Mouse (Mus musculus) intestine, embryonic 15.5 days (tissue): ENCODE measurements around the gene Tnfrsf14. TPM values are rescaled to one million over a fixed set of nuclear protein-coding genes. Genes with fewer than 3 reads are reported as not detected.
A peak's percentile ranks its signal among the peaks of the same experiment; 100 is the strongest.

Source experiments
- ATAC-seq: fragments of 200-750 bp; cut with Nextera tagmentation; 2 replicates; pipeline ENCODE4 v1.8.0; 2017; ENCODE audit warnings: moderate TSS enrichment, moderate library complexity
- H3K27ac ChIP-seq: fragments of 300-500 bp; sonication (generic); 2 replicates; pipeline ENCODE4 v1.5.1; 2015; ENCODE audit warnings: mild to moderate bottlenecking, inconsistent platforms
- H3K27me3 ChIP-seq: fragments of 300-500 bp; sonication (generic); replicated peaks from 2 replicates; pipeline ENCODE4 v1.6.1; 2015; ENCODE audit warnings: inconsistent platforms
- H3K36me3 ChIP-seq: fragments of 300-500 bp; sonication (generic); 2 replicates; pipeline ENCODE4 v1.6.1; 2015; ENCODE audit warnings: inconsistent platforms
- H3K4me1 ChIP-seq: fragments of 300-500 bp; sonication (generic); replicated peaks from 2 replicates; pipeline ENCODE4 v1.6.1; 2015; ENCODE audit warnings: inconsistent platforms
- H3K4me2 ChIP-seq: fragments of 300-500 bp; sonication (generic); replicated peaks from 2 replicates; pipeline ENCODE4 v1.6.1; 2015; ENCODE audit warnings: mild to moderate bottlenecking, inconsistent platforms
- H3K4me3 ChIP-seq: fragments of 300-500 bp; sonication (generic); replicated peaks from 2 replicates; pipeline ENCODE4 v1.5.1; 2015; ENCODE audit warnings: inconsistent platforms
- H3K9ac ChIP-seq: fragments of 300-500 bp; sonication (generic); 2 replicates; pipeline ENCODE4 v1.6.1; 2015; ENCODE audit warnings: inconsistent platforms
- H3K9me3 ChIP-seq: fragments of 300-500 bp; sonication (generic); 2 replicates; pipeline ENCODE4 v1.6.1; 2016; ENCODE audit warnings: inconsistent platforms
- WGBS: fragments of 180-500 bp; shearing (Covaris S2); methylation state at CpG from one replicate; pipeline ENCODE4 v1.1.7; 2015; 5-methylcytosine and 5-hydroxymethylcytosine counted together
- polyA plus RNA-seq: library from polyadenylated mRNA; unstranded; fragments of >200 nt; fragmentation: Nextera tagmentation; extraction: Ambion mirVana; gene quantifications from 2 replicates; pipeline ENCODE4 v1.2.1, GENCODE M21; 2015

The Tnfrsf14 gene
- polyA plus RNA-seq, 1 experiment from 2014 or later: 3.0 TPM

- Histone ChIP-seq H3K9ac (no peak overlapping the region; the same call in 1 of the 2 replicates), H3K27ac (0 out of 2 replicates have a peak overlapping the region, but pooled peaks have one; percentile 58), H3K4me3 (no peak overlapping the region), H3K4me1 (peaks cover 19% of the 10 kb centered on the region), H3K9me3 (no peaks in the 10 kb centered on the region), H3K4me2 (peak overlapping the region; percentile 43), H3K36me3 (no peaks in the 10 kb centered on the region), H3K27me3 (no peaks in the 10 kb centered on the region)
- peak; percentile 55; the same call in 1 of the 2 replicates for ATAC-seq
- WGBS: 38% methylated on average over 17 of the region's 17 CpGs
Measured at GRCm38 (mm10) chr4:154907833-154908232, 20.5 kb downstream of the Tnfrsf14 start.

GRCm38 (mm10) chr4:154904185-154905071 is 23.9 kb downstream of the Tnfrsf14 start:
- Histone ChIP-seq H3K27ac (no peak overlapping the region), H3K9me3 (no peaks in the 10 kb centered on the region), H3K4me3 (peak overlapping the region; percentile 42), H3K27me3 (no peaks in the 10 kb centered on the region), H3K36me3 (no peaks in the 10 kb centered on the region), H3K9ac (peak overlapping the region; percentile 46), H3K4me1 (peaks cover 5% of the 10 kb centered on the region), H3K4me2 (peak overlapping the region; percentile 76)
- peak; percentile 94 for ATAC-seq
- 1% methylated on average over 16 of the region's 16 CpGs for WGBS

- no peaks in the 10 kb centered on the region for H3K27me3 ChIP-seq
- WGBS: 81% methylated on average over 2 of the region's 2 CpGs
Measured at GRCm38 (mm10) chr4:154902371-154902770, 26.0 kb downstream of the Tnfrsf14 start.

GRCm38 (mm10) chr4:154898506-154899446 is 29.6 kb downstream of the Tnfrsf14 start, which contains the start of gene Fam213b:
Gene Fam213b, minus strand, starts transcription at chr4:154899135.
- Histone ChIP-seq H3K9ac (peak within 1 kb of the TSS; percentile 62), H3K4me1 (peaks cover 18% of the 10 kb centered on the region), H3K4me2 (peak within 1 kb of the TSS; percentile 90), H3K9me3 (no peaks in the 10 kb centered on the region), H3K4me3 (peak within 1 kb of the TSS; percentile 50), H3K27me3 (no peaks in the 10 kb centered on the region), H3K36me3 (no peaks in the 10 kb centered on the region), H3K27ac (peak within 1 kb of the TSS; percentile 23; the same call in 1 of the 2 replicates)
- peak; percentile 99 for ATAC-seq
- 3% methylated on average over 43 of the region's 43 CpGs for WGBS

More at GRCm38 (mm10) chr4:154902371-154902770, 26.0 kb downstream of the Tnfrsf14 start:
- no peak overlapping the region for H3K4me3 ChIP-seq
- no peaks in the 10 kb centered on the region for H3K9me3 ChIP-seq
- H3K4me1 ChIP-seq: peaks cover 15% of the 10 kb centered on the region
- H3K27ac ChIP-seq: no peak overlapping the region
- H3K9ac ChIP-seq: no peak overlapping the region
- no peak for ATAC-seq
- no peaks in the 10 kb centered on the region for H3K36me3 ChIP-seq
- no peak overlapping the region for H3K4me2 ChIP-seq

- Histone ChIP-seq H3K4me2 (peak overlapping the region; percentile 90), H3K4me1 (peaks cover 18% of the 10 kb centered on the region), H3K9me3 (no peaks in the 10 kb centered on the region), H3K36me3 (no peaks in the 10 kb centered on the region), H3K4me3 (peak overlapping the region; percentile 50), H3K27ac (no peak overlapping the region), H3K27me3 (no peaks in the 10 kb centered on the region), H3K9ac (peak overlapping the region; percentile 62)
- 58% methylated on average over 6 of the region's 6 CpGs for WGBS
- no peak for ATAC-seq
Measured at GRCm38 (mm10) chr4:154897676-154898465, 30.5 kb downstream of the Tnfrsf14 start.

- Histone ChIP-seq H3K27ac (no peak overlapping the region), H3K9me3 (no peaks in the 10 kb centered on the region), H3K4me1 (peaks cover 18% of the 10 kb centered on the region), H3K9ac (no peak overlapping the region), H3K4me2 (no peak overlapping the region), H3K4me3 (no peak overlapping the region), H3K27me3 (no peaks in the 10 kb centered on the region), H3K36me3 (no peaks in the 10 kb centered on the region)
- 78% methylated on average over 5 of the region's 5 CpGs for WGBS
- no peak for ATAC-seq
Measured at GRCm38 (mm10) chr4:154895549-154895948, 32.8 kb downstream of the Tnfrsf14 start.

- ATAC-seq: no peak
- Histone ChIP-seq H3K4me3 (no peak overlapping the region), H3K27me3 (no peaks in the 10 kb centered on the region), H3K27ac (no peak overlapping the region), H3K4me2 (no peak overlapping the region), H3K9me3 (no peaks in the 10 kb centered on the region), H3K9ac (no peak overlapping the region), H3K36me3 (no peaks in the 10 kb centered on the region), H3K4me1 (no peaks in the 10 kb centered on the region)
- 81% methylated on average over 14 of the region's 14 CpGs for WGBS
Measured at GRCm38 (mm10) chr4:154890887-154891286, 37.5 kb downstream of the Tnfrsf14 start.

GRCm38 (mm10) chr4:154887593-154888250 is 40.6 kb downstream of the Tnfrsf14 start:
- Histone ChIP-seq H3K4me1 (0 out of 2 replicates have a peak, but pooled peaks cover under 1% of the 10 kb centered on the region), H3K9ac (no peak overlapping the region), H3K27me3 (no peaks in the 10 kb centered on the region), H3K36me3 (no peaks in the 10 kb centered on the region), H3K4me2 (no peak overlapping the region), H3K27ac (no peak overlapping the region), H3K9me3 (no peaks in the 10 kb centered on the region), H3K4me3 (no peak overlapping the region)
- ATAC-seq: no peak
- 71% methylated on average over 15 of the region's 15 CpGs for WGBS

GRCm38 (mm10) chr4:154886876-154887592 is 41.3 kb downstream of the Tnfrsf14 start:
- H3K9ac ChIP-seq: no peak overlapping the region
- H3K4me1 ChIP-seq: 0 out of 2 replicates have a peak, but pooled peaks cover 3% of the 10 kb centered on the region
- no peak overlapping the region for H3K27ac ChIP-seq
- no peak overlapping the region for H3K4me2 ChIP-seq
- H3K4me3 ChIP-seq: no peak overlapping the region
- ATAC-seq: no peak
- no peaks in the 10 kb centered on the region for H3K27me3 ChIP-seq
- WGBS: 65% methylated on average over 13 of the region's 13 CpGs
- no peaks in the 10 kb centered on the region for H3K36me3 ChIP-seq
- no peaks in the 10 kb centered on the region for H3K9me3 ChIP-seq

- no peaks in the 10 kb centered on the region for H3K27me3 ChIP-seq
- no peak overlapping the region for H3K4me3 ChIP-seq
- no peak overlapping the region for H3K27ac ChIP-seq
- no peaks in the 10 kb centered on the region for H3K9me3 ChIP-seq
- no peak for ATAC-seq
- WGBS: 71% methylated on average over 11 of the region's 11 CpGs
- H3K36me3 ChIP-seq: no peaks in the 10 kb centered on the region
- H3K9ac ChIP-seq: no peak overlapping the region
- 0 out of 2 replicates have a peak, but pooled peaks cover 3% of the 10 kb centered on the region for H3K4me1 ChIP-seq
- H3K4me2 ChIP-seq: no peak overlapping the region
Measured at GRCm38 (mm10) chr4:154885416-154885815, 42.9 kb downstream of the Tnfrsf14 start.
